Mouse (Mus musculus) intestine, embryonic 16.5 days (tissue): Measurements from ENCODE around the gene Ost4. TPM values are rescaled to one million over a fixed set of nuclear protein-coding genes. Genes with fewer than 3 reads are reported as not detected.

ENCODE experiments used
- ATAC-seq: fragments of 200-750 bp; cut with Nextera tagmentation; 2 replicates; pipeline ENCODE4 v1.8.0; 2017; ENCODE audit warnings: moderate TSS enrichment, moderate library complexity
- H3K27ac ChIP-seq: fragments of 300-500 bp; sonication (generic); 2 replicates; pipeline ENCODE4 v1.5.1; 2014; ENCODE audit warnings: mild to moderate bottlenecking, low read length
- H3K27me3 ChIP-seq: fragments of 300-500 bp; sonication (generic); replicated peaks from 2 replicates; pipeline ENCODE4 v1.6.1; 2014; ENCODE audit warnings: low read length, control low read depth, mixed read lengths; ENCODE audit not compliant: control insufficient read depth, insufficient read depth
- H3K36me3 ChIP-seq: fragments of 300-500 bp; sonication (generic); 2 replicates; pipeline ENCODE4 v1.6.1; 2014; ENCODE audit warnings: low read length, control low read depth; ENCODE audit not compliant: control insufficient read depth, insufficient read depth
- H3K4me1 ChIP-seq: fragments of 300-500 bp; sonication (generic); 2 replicates; pipeline ENCODE4 v1.6.1; 2014; ENCODE audit warnings: low read length, control low read depth, mixed read lengths; ENCODE audit not compliant: control insufficient read depth, insufficient read depth
- H3K4me2 ChIP-seq: fragments of 300-500 bp; sonication (generic); 2 replicates; pipeline ENCODE4 v1.6.1; 2014; ENCODE audit warnings: low read depth, low read length, control low read depth
- H3K4me3 ChIP-seq: fragments of 300-500 bp; sonication (generic); 2 replicates; pipeline ENCODE4 v1.5.1; 2014; ENCODE audit warnings: mild to moderate bottlenecking, low read length
- H3K9ac ChIP-seq: fragments of 300-500 bp; sonication (generic); 2 replicates; pipeline ENCODE4 v1.6.1; 2014; ENCODE audit warnings: low read depth, low read length
- H3K9me3 ChIP-seq: fragments of 300-500 bp; sonication (generic); 2 replicates; pipeline ENCODE4 v1.6.1; 2016; ENCODE audit warnings: low read length, control low read depth; ENCODE audit not compliant: control insufficient read depth
- WGBS: fragments of 180-500 bp; shearing (Covaris S2); extraction: QIAGEN DNeasy Blood & Tissue Kit; methylation state at CpG from one replicate; pipeline ENCODE4 v1.1.7; 2014; 5-methylcytosine and 5-hydroxymethylcytosine counted together
- polyA plus RNA-seq: library from polyadenylated mRNA; unstranded; fragments of >200 nt; fragmentation: Nextera tagmentation; extraction: Ambion mirVana; gene quantifications from 2 replicates; pipeline ENCODE4 v1.2.1, GENCODE M21; 2015

Ost4 gene
- polyA plus RNA-seq, 1 experiment from 2014 or later = 477 TPM

- no peak overlapping the region for H3K9ac ChIP-seq
- peak; percentile 56; the same call in 1 of the 2 replicates for ATAC-seq
Observed at GRCm38 (mm10) chr5:30927945-30928529, 20.4 kb upstream of the Ost4 start.

GRCm38 (mm10) chr5:30926073-30926472 lies 18.5 kb upstream of the Ost4 start:
- H3K27me3 ChIP-seq = no peaks in the 10 kb centered on the region
- WGBS = 84% methylated on average over 2 of the region's 2 CpGs
- H3K36me3 ChIP-seq = no peaks in the 10 kb centered on the region
- no peak overlapping the region for H3K4me2 ChIP-seq
- ATAC-seq = no peak
- no peak overlapping the region for H3K4me3 ChIP-seq
- H3K9me3 ChIP-seq = no peaks in the 10 kb centered on the region
- H3K9ac ChIP-seq = no peak overlapping the region
- H3K4me1 ChIP-seq = peaks cover 16% of the 10 kb centered on the region
- H3K27ac ChIP-seq = no peak overlapping the region

More at GRCm38 (mm10) chr5:30927945-30928529, 20.4 kb upstream of the Ost4 start:
- Histone ChIP-seq H3K9me3 (no peaks in the 10 kb centered on the region), H3K27me3 (no peaks in the 10 kb centered on the region), H3K27ac (no peak overlapping the region), H3K36me3 (no peaks in the 10 kb centered on the region), H3K4me2 (no peak overlapping the region), H3K4me1 (peaks cover 3% of the 10 kb centered on the region; the same call in 1 of the 2 replicates), H3K4me3 (no peak overlapping the region)
- 45% methylated on average over 7 of the region's 7 CpGs for WGBS

- no peaks in the 10 kb centered on the region for H3K36me3 ChIP-seq
- H3K9me3 ChIP-seq = no peaks in the 10 kb centered on the region
- no peak overlapping the region for H3K4me3 ChIP-seq
- no peak for ATAC-seq
- H3K4me2 ChIP-seq = no peak overlapping the region
- H3K27me3 ChIP-seq = no peaks in the 10 kb centered on the region
- WGBS = 86% methylated on average over 5 of the region's 5 CpGs
- 0 out of 2 replicates have a peak overlapping the region, but pooled peaks have one; percentile 21 for H3K9ac ChIP-seq
- H3K4me1 ChIP-seq = peaks cover 22% of the 10 kb centered on the region
- no peak overlapping the region for H3K27ac ChIP-seq
Observed at GRCm38 (mm10) chr5:30925217-30925616, 17.6 kb upstream of the Ost4 start.

GRCm38 (mm10) chr5:30924614-30925013 lies 17.0 kb upstream of the Ost4 start:
- Histone ChIP-seq H3K27me3 (no peaks in the 10 kb centered on the region), H3K9me3 (no peaks in the 10 kb centered on the region), H3K4me2 (no peak overlapping the region), H3K9ac (no peak overlapping the region), H3K4me3 (no peak overlapping the region), H3K4me1 (peaks cover 25% of the 10 kb centered on the region), H3K27ac (no peak overlapping the region), H3K36me3 (no peaks in the 10 kb centered on the region; the same call in 1 of the 2 replicates)
- ATAC-seq = no peak
- 81% methylated on average over 8 of the region's 8 CpGs for WGBS

- no peaks in the 10 kb centered on the region for H3K27me3 ChIP-seq
- 0 out of 2 replicates have a peak overlapping the region, but pooled peaks have one; percentile 89 for H3K4me2 ChIP-seq
- no peaks in the 10 kb centered on the region for H3K9me3 ChIP-seq
- no peak for ATAC-seq
- 79% methylated on average over 6 of the region's 6 CpGs for WGBS
- no peak overlapping the region for H3K9ac ChIP-seq
- peaks cover 25% of the 10 kb centered on the region for H3K4me1 ChIP-seq
- H3K27ac ChIP-seq = no peak overlapping the region
- no peaks in the 10 kb centered on the region; the same call in 1 of the 2 replicates for H3K36me3 ChIP-seq
- no peak overlapping the region for H3K4me3 ChIP-seq
Observed at GRCm38 (mm10) chr5:30923119-30923518, 15.5 kb upstream of the Ost4 start.

GRCm38 (mm10) chr5:30922581-30923041 lies 15.0 kb upstream of the Ost4 start:
- H3K9ac ChIP-seq = 0 out of 2 replicates have a peak overlapping the region, but pooled peaks have one; percentile 0
- H3K4me2 ChIP-seq = peak overlapping the region; percentile 89
- peak overlapping the region; percentile 61 for H3K4me3 ChIP-seq
- H3K9me3 ChIP-seq = no peaks in the 10 kb centered on the region
- WGBS = 51% methylated on average over 10 of the region's 10 CpGs
- ATAC-seq = no peak
- no peaks in the 10 kb centered on the region for H3K27me3 ChIP-seq
- H3K27ac ChIP-seq = no peak overlapping the region
- H3K36me3 ChIP-seq = no peaks in the 10 kb centered on the region; the same call in 1 of the 2 replicates
- peaks cover 25% of the 10 kb centered on the region for H3K4me1 ChIP-seq

- Histone ChIP-seq H3K9ac (peak within 1 kb of the TSS; percentile 68), H3K4me1 (peaks cover 31% of the 10 kb centered on the region), H3K27me3 (no peaks in the 10 kb centered on the region), H3K9me3 (no peaks in the 10 kb centered on the region), H3K4me2 (peak within 1 kb of the TSS; percentile 89), H3K27ac (peak within 1 kb of the TSS; percentile 80), H3K4me3 (peak within 1 kb of the TSS; percentile 61), H3K36me3 (no peaks in the 10 kb centered on the region; the same call in 1 of the 2 replicates)
- 1% methylated on average over 35 of the region's 40 CpGs for WGBS
- peak; percentile 88 for ATAC-seq
Observed at GRCm38 (mm10) chr5:30921256-30922033, 13.9 kb upstream of the Ost4 start, which contains the start of gene Khk. Gene Khk (plus strand): TSS chr5:30921431.

- H3K9me3 ChIP-seq = no peaks in the 10 kb centered on the region
- H3K27me3 ChIP-seq = no peaks in the 10 kb centered on the region
- H3K36me3 ChIP-seq = no peaks in the 10 kb centered on the region; the same call in 1 of the 2 replicates
- 55% methylated on average over 19 of the region's 19 CpGs for WGBS
- H3K27ac ChIP-seq = peak overlapping the region; percentile 45
- peak; percentile 27 for ATAC-seq
- H3K4me1 ChIP-seq = peaks cover 33% of the 10 kb centered on the region
- peak overlapping the region; percentile 61 for H3K4me3 ChIP-seq
- peak overlapping the region; percentile 89 for H3K4me2 ChIP-seq
- peak overlapping the region; percentile 43 for H3K9ac ChIP-seq
Observed at GRCm38 (mm10) chr5:30920621-30921020, 13.0 kb upstream of the Ost4 start.
